Mouse (Mus musculus) ES-Bruce4 (cell line): ENCODE results near the gene Top2b. TPM values are rescaled to one million over a fixed set of nuclear protein-coding genes. Genes with fewer than 3 reads are reported as not detected.

ENCODE experiments used
- H3K27ac ChIP-seq: 2 replicates; pipeline ENCODE4 v1.5.1; 2012; ENCODE audit warnings: low read length, inconsistent platforms; ENCODE audit not compliant: insufficient read depth
- H3K27me3 ChIP-seq: 2 replicates; pipeline ENCODE4 v1.6.1; 2012; ENCODE audit warnings: mild to moderate bottlenecking, low read length, inconsistent platforms; ENCODE audit not compliant: control insufficient read depth, poor library complexity, insufficient read depth, severe bottlenecking
- H3K36me3 ChIP-seq: 2 replicates; pipeline ENCODE4 v1.6.1; 2012; ENCODE audit warnings: inconsistent platforms, mild to moderate bottlenecking, low read length, moderate library complexity; ENCODE audit not compliant: control insufficient read depth, poor library complexity, insufficient read depth, severe bottlenecking
- H3K4me1 ChIP-seq: one replicate; pipeline ENCODE4 v1.8.1; 2011; ENCODE audit warnings: low read length; ENCODE audit not compliant: control insufficient read depth, insufficient read depth
- H3K4me3 ChIP-seq: 2 replicates; pipeline ENCODE4 v1.5.1; 2011; ENCODE audit warnings: low read depth, mild to moderate bottlenecking, low read length
- H3K9ac ChIP-seq: 2 replicates; pipeline ENCODE4 v1.6.1; 2012; ENCODE audit warnings: low read depth, mild to moderate bottlenecking, inconsistent platforms; ENCODE audit not compliant: poor library complexity, severe bottlenecking
- H3K9me3 ChIP-seq: replicated peaks from 2 replicates; pipeline ENCODE4 v1.6.1; 2012; ENCODE audit warnings: mild to moderate bottlenecking, low read length, inconsistent platforms; ENCODE audit not compliant: control insufficient read depth, poor library complexity, insufficient read depth, severe bottlenecking
- CTCF ChIP-seq: IDR thresholded peaks from one replicate; pipeline ENCODE4 v1.8.1; 2011; ENCODE audit warnings: low read depth, low read length
- EP300 ChIP-seq: IDR thresholded peaks from 2 replicates; pipeline ENCODE4 v1.6.1; 2011; ENCODE audit warnings: low read depth, low read length; ENCODE audit not compliant: insufficient read depth
- POLR2A ChIP-seq: IDR thresholded peaks from one replicate; pipeline ENCODE4 v1.8.1; 2011; ENCODE audit warnings: low read length; ENCODE audit not compliant: insufficient read depth
- polyA plus RNA-seq: library from polyadenylated mRNA; stranded (reverse); fragments of >200 nt; gene quantifications from 2 replicates; pipeline ENCODE4 v1.2.4, GENCODE M21; 2011; ENCODE audit warnings: low read depth; ENCODE audit not compliant: missing spikeins, insufficient read depth, insufficient read length

The Top2b gene
- polyA plus RNA-seq, 1 experiment = 122 TPM

DNA sequence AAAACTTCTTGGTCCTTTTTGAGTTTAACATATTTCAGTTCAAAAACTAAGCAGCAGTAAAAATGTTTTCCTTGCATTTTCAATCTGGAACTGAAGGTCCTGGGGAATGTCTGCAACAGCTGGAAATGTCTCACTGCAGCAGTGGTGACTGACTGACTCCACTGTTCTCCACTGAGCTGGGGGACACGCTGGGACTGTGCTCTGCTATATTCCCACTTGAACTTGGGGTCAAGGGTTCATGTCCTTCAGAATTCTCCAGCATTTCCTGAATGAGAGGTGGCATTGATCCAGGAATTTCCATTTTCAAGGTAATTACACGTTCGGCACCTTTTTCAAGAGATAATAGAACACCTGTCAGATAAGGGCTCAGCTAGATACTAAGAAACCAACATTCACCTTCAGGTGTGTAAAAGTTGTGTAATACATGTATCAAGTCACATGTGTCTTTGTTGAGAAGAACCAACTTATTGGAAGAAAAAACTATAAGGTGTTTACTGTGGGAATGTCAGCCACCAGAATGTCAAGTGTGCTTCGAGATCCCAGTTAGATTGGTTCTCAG lies 67.0 kb downstream of the Top2b start:
- no peaks in the 10 kb centered on the region for H3K27me3 ChIP-seq
- H3K36me3 ChIP-seq = no peaks in the 10 kb centered on the region
- no peak for TF ChIP-seq CTCF
- TF ChIP-seq POLR2A = no peak
- TF ChIP-seq EP300 = no peak
- no peak overlapping the region for H3K27ac ChIP-seq
- no peak overlapping the region for H3K9ac ChIP-seq
- H3K4me3 ChIP-seq = no peak overlapping the region
- H3K9me3 ChIP-seq = 0 out of 2 replicates have a peak, but pooled peaks cover 2% of the 10 kb centered on the region
- no peaks in the 10 kb centered on the region for H3K4me1 ChIP-seq

DNA sequence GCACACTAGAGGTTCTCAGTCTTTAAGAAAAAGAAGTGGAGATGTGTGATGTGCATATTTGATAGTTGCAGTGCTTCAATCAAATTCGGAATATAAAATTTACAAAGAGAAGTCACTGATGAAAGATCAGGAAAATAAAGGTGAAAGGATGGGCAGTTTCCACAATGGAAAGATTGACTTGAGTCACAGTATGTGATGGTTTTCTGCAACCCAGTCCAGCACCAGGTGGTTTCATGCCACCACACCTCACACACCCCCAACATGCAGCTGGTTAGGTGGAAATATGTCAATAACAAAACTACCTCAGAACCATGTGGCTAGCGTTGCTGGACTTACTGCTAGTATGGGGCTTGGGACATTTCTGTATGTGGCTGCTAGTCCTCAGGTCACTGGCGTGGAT lies 67.6 kb downstream of the Top2b start:
- Histone ChIP-seq H3K36me3 (no peaks in the 10 kb centered on the region), H3K4me1 (no peaks in the 10 kb centered on the region), H3K9ac (no peak overlapping the region), H3K9me3 (0 out of 2 replicates have a peak, but pooled peaks cover 2% of the 10 kb centered on the region), H3K4me3 (no peak overlapping the region), H3K27ac (no peak overlapping the region), H3K27me3 (no peaks in the 10 kb centered on the region)
- no peak for TF ChIP-seq EP300
- TF ChIP-seq CTCF = no peak
- no peak for TF ChIP-seq POLR2A

DNA sequence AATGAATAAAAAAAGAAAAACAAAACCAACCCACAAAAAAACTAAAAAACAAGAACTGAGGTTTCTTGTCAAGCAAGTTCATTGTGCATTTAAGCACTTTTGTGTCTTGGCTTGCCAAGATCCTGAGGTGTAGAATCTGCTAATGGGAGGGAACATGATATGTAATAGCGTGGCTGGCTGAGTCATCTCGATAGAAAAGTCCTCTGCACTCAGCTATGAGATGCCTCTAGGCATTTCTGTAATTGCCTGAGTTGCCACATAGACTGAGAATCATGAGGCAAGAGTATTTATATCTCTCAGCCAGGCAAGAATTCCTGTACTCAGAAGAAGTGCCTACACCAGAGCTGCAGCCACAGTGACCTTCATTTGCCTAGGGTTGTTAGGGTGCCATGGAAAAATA lies 68.2 kb downstream of the Top2b start:
- no peaks in the 10 kb centered on the region for H3K4me1 ChIP-seq
- H3K9me3 ChIP-seq = 0 out of 2 replicates have a peak, but pooled peaks cover 2% of the 10 kb centered on the region
- H3K9ac ChIP-seq = no peak overlapping the region
- H3K27me3 ChIP-seq = no peaks in the 10 kb centered on the region
- H3K36me3 ChIP-seq = no peaks in the 10 kb centered on the region
- no peak for TF ChIP-seq CTCF
- TF ChIP-seq POLR2A = no peak
- no peak for TF ChIP-seq EP300
- no peak overlapping the region for H3K27ac ChIP-seq
- H3K4me3 ChIP-seq = no peak overlapping the region

DNA sequence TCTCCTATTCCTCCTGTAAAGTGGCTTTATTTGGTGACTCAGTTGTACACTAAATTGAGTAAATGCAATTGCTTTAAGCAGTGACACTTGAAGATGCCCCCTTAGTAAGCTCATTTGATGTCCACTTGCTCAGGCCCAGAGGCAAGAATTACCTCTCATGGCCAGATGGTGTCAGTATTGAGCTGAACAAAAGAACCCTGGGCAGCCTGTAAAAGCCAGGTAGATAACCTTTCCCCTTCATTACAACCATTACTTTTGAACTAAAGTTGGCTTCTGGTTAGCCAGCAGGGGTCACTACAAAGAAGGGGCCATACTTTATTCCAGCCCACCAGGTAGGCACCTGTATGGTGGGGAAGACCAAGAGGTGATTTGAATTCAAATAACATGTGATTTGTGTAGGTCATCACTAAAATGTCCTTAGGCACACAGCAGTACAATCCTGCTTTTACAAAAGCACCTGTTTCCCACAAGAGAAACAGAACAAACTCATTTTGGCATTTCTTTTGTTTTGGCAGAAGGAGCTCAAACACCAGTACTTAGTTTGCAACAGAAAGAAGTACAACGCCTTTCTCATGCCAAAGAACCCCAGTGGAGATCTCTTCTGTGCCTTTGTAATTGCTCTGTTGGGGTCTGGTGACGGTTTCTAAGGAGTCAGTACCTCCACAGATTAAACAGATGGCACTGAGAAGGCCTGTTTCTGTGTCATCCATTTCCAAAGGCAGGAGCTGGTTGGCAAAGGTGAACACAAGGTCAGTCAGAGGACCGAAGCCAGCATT lies 69.6 kb downstream of the Top2b start:
- H3K36me3 ChIP-seq = no peaks in the 10 kb centered on the region
- H3K4me3 ChIP-seq = no peak overlapping the region
- H3K4me1 ChIP-seq = no peaks in the 10 kb centered on the region
- 0 out of 2 replicates have a peak, but pooled peaks cover 2% of the 10 kb centered on the region for H3K9me3 ChIP-seq
- peak overlapping the region; percentile 86 for H3K27ac ChIP-seq
- H3K27me3 ChIP-seq = no peaks in the 10 kb centered on the region
- no peak for TF ChIP-seq POLR2A
- TF ChIP-seq EP300 = peak; percentile 64; the same call in 1 of the 2 replicates
- H3K9ac ChIP-seq = no peak overlapping the region

DNA sequence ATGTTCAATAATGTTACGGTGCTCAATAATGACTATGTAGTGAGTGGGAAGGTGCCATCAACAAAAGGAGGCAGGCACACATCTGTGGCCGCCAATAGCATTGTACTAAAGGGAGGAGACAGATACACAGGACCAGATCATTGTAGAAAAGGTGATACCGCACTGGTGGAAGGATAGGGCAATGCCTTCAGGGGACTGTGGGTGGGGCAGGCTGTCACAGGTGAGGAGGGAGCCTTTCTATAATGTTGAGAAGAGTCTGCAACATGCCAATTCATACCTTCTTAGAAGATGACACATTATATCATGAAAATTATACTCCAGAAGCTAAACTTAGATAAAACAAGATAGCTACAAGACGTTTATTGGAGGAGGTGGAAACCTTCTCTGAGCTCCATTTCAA lies 72.4 kb downstream of the Top2b start:
- Histone ChIP-seq H3K27ac (no peak overlapping the region), H3K4me1 (no peaks in the 10 kb centered on the region), H3K27me3 (no peaks in the 10 kb centered on the region), H3K9me3 (0 out of 2 replicates have a peak, but pooled peaks cover 2% of the 10 kb centered on the region), H3K4me3 (no peak overlapping the region), H3K9ac (no peak overlapping the region), H3K36me3 (no peaks in the 10 kb centered on the region)
- TF ChIP-seq CTCF = no peak
- no peak for TF ChIP-seq POLR2A
- TF ChIP-seq EP300 = no peak

DNA sequence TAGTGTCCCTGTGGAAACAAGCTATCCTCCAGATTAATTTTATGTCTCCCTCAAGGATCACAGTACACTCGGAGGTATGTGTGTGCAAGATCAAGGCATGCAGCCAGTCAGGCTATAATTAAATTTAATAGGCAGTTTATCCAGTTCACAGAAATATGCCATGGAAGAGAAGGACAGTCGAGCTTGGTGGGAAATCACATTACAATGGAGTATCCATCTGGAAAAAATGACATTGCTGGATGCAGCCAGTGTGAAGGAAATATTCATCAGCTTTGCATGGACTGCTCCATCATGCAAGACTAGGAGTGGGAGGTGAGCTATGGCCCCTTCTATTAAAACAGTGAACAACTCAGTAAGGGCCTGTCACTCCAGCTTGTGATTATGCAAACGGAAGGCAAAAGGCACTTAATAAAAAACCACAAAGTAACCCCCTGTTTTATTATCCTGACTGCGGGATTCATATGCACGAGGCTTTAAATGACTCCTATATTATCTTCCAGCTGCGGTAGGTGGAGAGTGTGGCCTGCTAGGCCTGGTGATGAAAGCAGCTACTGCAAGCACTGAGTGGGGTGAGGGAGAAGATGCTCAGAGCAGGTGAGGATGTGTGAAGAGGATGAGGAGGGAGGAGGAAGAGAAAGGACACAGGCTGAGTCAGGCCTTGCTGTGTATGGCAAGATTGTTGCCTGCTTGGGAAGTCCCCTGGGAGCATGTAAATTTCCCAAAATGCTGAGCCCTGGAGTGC lies 74.6 kb downstream of the Top2b start:
- Histone ChIP-seq H3K4me3 (no peak overlapping the region), H3K27me3 (no peaks in the 10 kb centered on the region), H3K4me1 (no peaks in the 10 kb centered on the region), H3K27ac (no peak overlapping the region), H3K9me3 (0 out of 2 replicates have a peak, but pooled peaks cover 2% of the 10 kb centered on the region), H3K9ac (no peak overlapping the region), H3K36me3 (no peaks in the 10 kb centered on the region)
- TF ChIP-seq CTCF (no peak), EP300 (no peak), POLR2A (no peak)
